Mouse (Mus musculus) midbrain, postnatal 0 days (tissue): ENCODE measurements around the gene Hivep3. TPM values are rescaled to one million over a fixed set of nuclear protein-coding genes. Genes with fewer than 3 reads are reported as not detected.

Source experiments
- ATAC-seq: fragments of 200-750 bp; cut with Nextera tagmentation; 2 replicates; pipeline ENCODE4 v1.8.0; 2017; ENCODE audit warnings: moderate number of reproducible peaks, mild to moderate bottlenecking, moderate TSS enrichment, moderate library complexity; ENCODE audit not compliant: low FRiP score
- DNase-seq: peaks from one replicate; pipeline ENCODE4 v3.0.0-alpha.2; 2015; ENCODE audit warnings: low spot score
- H3K27ac ChIP-seq: fragments of 300-500 bp; sonication (generic); 2 replicates; pipeline ENCODE4 v1.5.1; 2014; ENCODE audit warnings: low read depth, mild to moderate bottlenecking, low read length, mixed read lengths
- H3K27me3 ChIP-seq: fragments of 300-500 bp; sonication (generic); 2 replicates; pipeline ENCODE4 v1.6.1; 2014; ENCODE audit warnings: low read length, control low read depth, mixed read lengths; ENCODE audit not compliant: insufficient read depth
- H3K36me3 ChIP-seq: fragments of 300-500 bp; sonication (generic); 2 replicates; pipeline ENCODE4 v1.6.1; 2014; ENCODE audit warnings: low read length, control low read depth, mixed read lengths; ENCODE audit not compliant: insufficient read depth
- H3K4me1 ChIP-seq: fragments of 300-500 bp; sonication (generic); 2 replicates; pipeline ENCODE4 v1.6.1; 2014; ENCODE audit warnings: mild to moderate bottlenecking, control low read depth, antibody characterized with exemption, low read length, mixed read lengths; ENCODE audit not compliant: insufficient read depth
- H3K4me2 ChIP-seq: fragments of 300-500 bp; sonication (generic); 2 replicates; pipeline ENCODE4 v1.6.1; 2014; ENCODE audit warnings: low read depth, mild to moderate bottlenecking, low read length, mixed read lengths; ENCODE audit not compliant: poor library complexity, severe bottlenecking
- H3K4me3 ChIP-seq: fragments of 300-500 bp; sonication (generic); 2 replicates; pipeline ENCODE4 v1.5.1; 2014; ENCODE audit warnings: low read depth, mild to moderate bottlenecking, low read length, moderate library complexity
- H3K9ac ChIP-seq: fragments of 300-500 bp; sonication (generic); replicated peaks from 2 replicates; pipeline ENCODE4 v1.6.1; 2014; ENCODE audit warnings: mild to moderate bottlenecking, low read length, moderate library complexity, mixed read lengths; ENCODE audit not compliant: poor library complexity, severe bottlenecking
- H3K9me3 ChIP-seq: fragments of 300-500 bp; sonication (generic); 2 replicates; pipeline ENCODE4 v1.6.1; 2016; ENCODE audit warnings: low read length, control low read depth
- CTCF ChIP-seq: IDR thresholded peaks from 2 replicates; pipeline ENCODE4 v1.5.1; 2016; ENCODE audit warnings: antibody characterized with exemption, mild to moderate bottlenecking
- WGBS: fragments of 180-500 bp; shearing (Covaris S2); extraction: QIAGEN DNeasy Blood & Tissue Kit; methylation state at CpG from one replicate; pipeline ENCODE4 v1.1.7; 2014; 5-methylcytosine and 5-hydroxymethylcytosine counted together
- polyA plus RNA-seq: library from polyadenylated mRNA; unstranded; fragments of >200 nt; fragmentation: Nextera tagmentation; extraction: Ambion mirVana; gene quantifications from 2 replicates; pipeline ENCODE4 v1.2.1, GENCODE M21; 2015
- total RNA-seq: library from RNA; depleted of rRNA; stranded (reverse); fragments of >200 nt; gene quantifications from 2 replicates; pipeline ENCODE4 v1.2.3, GENCODE M21; 2014

Gene Hivep3
- total and polyA plus RNA-seq, 2 experiments from 2014 or later, result 16.5 to 18.3 TPM

DNA sequence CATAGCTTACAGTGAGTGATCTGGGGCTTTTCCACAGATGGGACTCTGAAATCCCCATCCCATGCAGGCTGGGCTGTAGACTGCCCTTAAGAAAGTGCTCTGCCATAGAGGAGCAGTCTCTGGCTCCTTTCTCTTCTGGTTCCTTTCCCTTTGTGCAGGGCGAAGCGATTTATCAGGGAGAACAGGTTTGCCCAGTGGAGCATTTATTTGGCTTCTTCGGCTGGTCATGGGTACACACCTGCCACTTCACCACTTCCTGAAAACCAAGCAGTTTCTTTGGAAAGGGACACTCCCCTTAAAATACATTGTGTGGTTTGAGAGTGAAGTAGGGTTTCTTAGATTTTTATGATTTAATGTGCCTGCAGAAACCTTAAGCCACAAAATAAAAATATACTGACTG is 110.7 kb downstream of the Hivep3 start:
- H3K4me2 ChIP-seq, result no peak overlapping the region
- H3K36me3 ChIP-seq, result no peaks in the 10 kb centered on the region
- H3K4me1 ChIP-seq, result no peaks in the 10 kb centered on the region
- WGBS, result 86% methylated on average over 3 of the region's 3 CpGs
- H3K9me3 ChIP-seq, result no peaks in the 10 kb centered on the region
- no peak overlapping the region for H3K4me3 ChIP-seq
- no peak overlapping the region for H3K9ac ChIP-seq
- no peak for ATAC-seq
- TF ChIP-seq CTCF, result no peak
- no peak for DNase-seq
- no peaks in the 10 kb centered on the region for H3K27me3 ChIP-seq
- no peak overlapping the region for H3K27ac ChIP-seq

DNA sequence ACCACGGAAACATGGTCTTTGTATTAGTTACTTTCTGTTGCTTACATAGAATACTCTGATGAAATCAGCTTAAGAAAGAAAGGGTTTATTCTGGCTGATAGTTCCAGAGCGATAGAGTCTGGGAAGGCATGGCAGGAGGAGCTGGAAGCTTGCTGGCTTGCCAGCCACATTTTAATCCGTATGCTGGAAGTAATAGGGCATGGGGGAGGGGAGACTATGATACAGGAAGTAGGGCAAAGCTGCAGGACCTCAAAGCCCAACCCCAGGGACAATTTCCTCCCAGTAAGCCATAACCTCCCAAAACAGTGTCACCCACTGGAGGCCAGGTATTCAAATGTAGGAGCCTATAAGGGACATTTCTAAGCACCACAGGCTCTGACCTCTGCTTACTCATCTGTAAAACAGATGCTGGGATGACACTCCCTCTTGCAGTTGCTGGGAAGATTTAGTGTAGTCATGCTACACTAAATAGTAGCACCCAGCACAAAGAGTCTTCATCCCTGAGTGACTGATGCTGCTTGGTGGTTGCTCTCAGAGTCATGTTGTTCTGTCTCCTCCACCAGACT is 112.1 kb downstream of the Hivep3 start:
- Histone ChIP-seq H3K4me3 (no peak overlapping the region), H3K36me3 (no peaks in the 10 kb centered on the region), H3K4me1 (no peaks in the 10 kb centered on the region), H3K9ac (no peak overlapping the region), H3K4me2 (no peak overlapping the region), H3K27me3 (no peaks in the 10 kb centered on the region), H3K9me3 (no peaks in the 10 kb centered on the region), H3K27ac (no peak overlapping the region)
- WGBS, result 64% methylated on average over 3 of the region's 3 CpGs
- no peak for TF ChIP-seq CTCF
- no peak for ATAC-seq
- no peak for DNase-seq

DNA sequence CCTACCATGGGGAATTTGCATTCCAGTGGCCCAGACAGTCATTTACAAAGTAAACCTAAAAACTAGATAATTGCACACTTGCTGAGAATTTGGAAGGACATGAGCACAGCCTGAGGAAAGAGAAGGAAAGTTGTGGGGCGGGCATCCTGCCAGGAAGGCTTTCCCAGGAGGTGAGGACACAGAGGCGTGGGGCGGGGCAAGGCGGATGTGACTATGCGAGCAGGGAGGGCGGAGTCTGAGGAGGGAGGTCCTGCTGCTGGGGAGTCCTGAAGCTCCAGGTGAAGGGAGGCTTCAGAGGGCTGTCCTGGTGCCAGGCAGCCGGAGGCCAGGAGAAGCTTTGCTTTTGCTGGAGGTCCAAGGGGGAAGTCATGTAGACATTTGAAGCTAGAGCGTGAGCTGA is 118.9 kb downstream of the Hivep3 start:
- Histone ChIP-seq H3K27me3 (no peaks in the 10 kb centered on the region), H3K4me1 (no peaks in the 10 kb centered on the region), H3K9ac (no peak overlapping the region), H3K9me3 (no peaks in the 10 kb centered on the region), H3K4me2 (no peak overlapping the region), H3K4me3 (no peak overlapping the region), H3K36me3 (no peaks in the 10 kb centered on the region), H3K27ac (no peak overlapping the region)
- ATAC-seq (no peak), DNase-seq (no peak)
- no peak for TF ChIP-seq CTCF
- 75% methylated on average over 8 of the region's 8 CpGs for WGBS

DNA sequence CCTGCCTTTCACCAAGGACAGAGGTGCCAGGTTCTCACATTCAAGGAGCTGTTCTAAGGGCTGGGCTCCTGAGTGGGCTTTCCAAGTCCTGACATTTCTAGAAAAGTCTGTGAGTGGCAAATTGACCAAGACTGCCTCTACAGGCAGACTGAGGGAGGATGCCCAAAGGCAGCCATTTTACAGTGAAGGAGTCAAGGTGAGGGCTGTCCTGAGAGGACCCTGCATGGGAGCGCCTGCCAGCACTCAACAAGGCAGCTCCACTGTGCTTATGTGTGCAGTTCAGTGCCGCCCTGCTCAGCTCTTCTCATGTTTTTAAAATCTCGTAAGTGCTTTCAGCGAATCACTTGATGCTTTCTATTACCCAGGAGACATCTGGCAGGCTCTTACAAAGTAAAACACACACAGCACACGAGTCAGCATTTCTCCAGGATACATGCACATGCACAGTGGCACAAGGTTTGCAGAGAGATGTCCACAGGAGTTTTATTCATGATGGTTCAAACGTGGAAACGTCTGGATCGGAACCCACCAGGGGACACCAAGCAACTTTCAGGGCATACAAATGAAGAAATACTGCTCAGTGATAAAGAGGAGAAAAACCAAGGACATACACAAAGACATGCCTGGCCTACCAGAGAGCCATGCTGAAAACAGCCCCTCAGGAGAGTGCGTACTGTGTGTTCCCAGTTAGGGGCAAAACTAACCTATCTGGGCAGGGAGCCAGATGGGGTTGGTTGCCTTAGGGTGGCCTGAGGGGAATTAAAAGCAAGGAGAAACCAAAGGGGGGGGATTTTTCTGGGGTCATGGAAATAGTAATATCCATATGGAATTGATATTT is 120.9 kb downstream of the Hivep3 start:
- ATAC-seq (peak; percentile 23; the same call in 1 of the 2 replicates), DNase-seq (peak; percentile 44)
- Histone ChIP-seq H3K27me3 (no peaks in the 10 kb centered on the region), H3K4me2 (no peak overlapping the region), H3K27ac (0 out of 2 replicates have a peak overlapping the region, but pooled peaks have one; percentile 18), H3K36me3 (no peaks in the 10 kb centered on the region), H3K9me3 (no peaks in the 10 kb centered on the region), H3K4me3 (no peak overlapping the region), H3K4me1 (no peaks in the 10 kb centered on the region), H3K9ac (no peak overlapping the region)
- TF ChIP-seq CTCF, result peak; percentile 62
- WGBS, result 49% methylated on average over 9 of the region's 9 CpGs

- H3K4me3 ChIP-seq, result no peak overlapping the region
- DNase-seq, result no peak
- H3K4me1 ChIP-seq, result no peaks in the 10 kb centered on the region; the same call in 1 of the 2 replicates
- no peaks in the 10 kb centered on the region for H3K9me3 ChIP-seq
- H3K4me2 ChIP-seq, result no peak overlapping the region
- H3K9ac ChIP-seq, result no peak overlapping the region
- no peaks in the 10 kb centered on the region for H3K27me3 ChIP-seq
- TF ChIP-seq CTCF, result no peak
- 78% methylated on average over 4 of the region's 4 CpGs for WGBS
- no peaks in the 10 kb centered on the region for H3K36me3 ChIP-seq
- no peak overlapping the region for H3K27ac ChIP-seq
- ATAC-seq, result no peak
Measured at GRCm38 (mm10) chr4:119859454-119859853, 125.9 kb downstream of the Hivep3 start.

DNA sequence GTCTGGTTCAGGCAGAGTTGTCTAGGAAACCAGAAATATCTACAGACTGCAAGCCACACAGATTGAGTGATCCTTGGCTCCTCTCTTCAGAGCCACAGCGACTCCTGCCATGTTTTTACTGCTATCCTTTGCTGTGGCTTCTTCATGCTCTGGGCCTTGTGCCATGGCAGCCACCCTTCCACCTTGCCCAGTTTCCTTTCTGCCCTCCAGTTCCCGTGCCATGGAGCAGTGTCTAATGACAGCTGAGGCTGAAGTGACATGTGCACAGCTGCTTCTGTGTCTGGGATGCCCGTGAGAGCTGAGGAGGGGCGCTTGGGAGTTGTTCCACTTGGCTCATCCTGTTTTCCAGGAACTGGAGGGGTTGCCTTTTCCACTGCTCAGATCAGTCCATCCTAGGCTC is 127.4 kb downstream of the Hivep3 start:
- Histone ChIP-seq H3K4me3 (no peak overlapping the region), H3K36me3 (no peaks in the 10 kb centered on the region), H3K4me2 (no peak overlapping the region), H3K27ac (no peak overlapping the region), H3K9ac (no peak overlapping the region), H3K4me1 (peaks cover 2% of the 10 kb centered on the region), H3K9me3 (no peaks in the 10 kb centered on the region), H3K27me3 (no peaks in the 10 kb centered on the region)
- no peak for TF ChIP-seq CTCF
- ATAC-seq (no peak), DNase-seq (no peak)
- WGBS, result 59% methylated on average over 4 of the region's 4 CpGs
